Comparison of ENCODE assay signal across 9 mouse cellular contexts in genomic region chr8:70104506-70104905, GRCm38 (mm10). TPM values are rescaled to one million over a fixed set of nuclear protein-coding genes. Genes with fewer than 3 reads are reported as not detected.
DNase-seq lines count a peak whose midpoint lies in the region; ATAC-seq lines count a peak whose summit lies in the region.
"Had no signal": no experiment of that assay in that cellular context is flagged by ENCODE, and none has a peak within 500 bp of the region (broad histone marks: within the 10 kb centered on the region; RNA-seq: fewer than 3 reads in every experiment).

No protein-coding gene starts in this region.

- no peak overlapping the region for H3K4me3 ChIP-seq in forebrain, embryonic 13.5 days
- H3K4me3 ChIP-seq: limb, embryonic 12.5 days had no signal

- H3K27ac ChIP-seq in forebrain, embryonic 13.5 days: no peak overlapping the region
- H3K27ac ChIP-seq: limb, embryonic 12.5 days had no signal

- H3K9ac ChIP-seq in forebrain, embryonic 13.5 days: no peak overlapping the region
- H3K9ac ChIP-seq: limb, embryonic 12.5 days had no signal

- peaks cover 10% of the 10 kb centered on the region; the same call in 1 of the 2 replicates for H3K4me1 ChIP-seq in forebrain, embryonic 13.5 days
- H3K4me1 ChIP-seq: limb, embryonic 12.5 days had no signal

- WGBS in forebrain, embryonic 13.5 days: 20% methylated on average over 6 of the region's 6 CpGs

- peaks cover 93% of the 10 kb centered on the region for H3K36me3 ChIP-seq in forebrain, embryonic 13.5 days (ENCODE audit: poor library complexity, severe bottlenecking)
- H3K36me3 ChIP-seq: limb, embryonic 12.5 days had no signal

- peak; percentile 49; the same call in 1 of the 2 replicates for ATAC-seq in cerebellum, adult (ENCODE audit: insufficient number of reproducible peaks, low FRiP score, low TSS enrichment)
- peak; percentile 29; the same call in 1 of the 2 replicates for ATAC-seq in forebrain, embryonic 13.5 days

- no peak for DNase-seq in cerebellum, adult 9-11 months
- DNase-seq in right cerebral cortex, postnatal 10 days (ENCODE audit: low spot score in 2 of 2): peak; percentile 51 to 52
- DNase-seq in right cerebral cortex, postnatal 36 days (ENCODE audit: low spot score in 2 of 2): no peak
- peak; percentile 40 to 67 for DNase-seq in kidney, postnatal 25 days
- DNase-seq in naive thymus-derived CD4-positive, alpha-beta T cell, adult 2 months (ENCODE audit: low read depth): peak; percentile 76
- DNase-seq in frontal cortex, postnatal 25 days (ENCODE audit: low spot score in 2 of 2): no peak

- H3K4me2 ChIP-seq in forebrain, embryonic 13.5 days: no peak overlapping the region
- H3K4me2 ChIP-seq: limb, embryonic 12.5 days had no signal

- no peaks in the 10 kb centered on the region for H3K27me3 ChIP-seq in forebrain, embryonic 13.5 days

- no peaks in the 10 kb centered on the region for H3K9me3 ChIP-seq in forebrain, embryonic 13.5 days (replicated peaks)
- H3K9me3 ChIP-seq: limb, embryonic 12.5 days had no signal

RNA-seq across cellular contexts. Expression of gene Ncan, which starts 16.2 kb away (rescaled TPM):
- 100 and 102 TPM in 2 replicates for polyA plus RNA-seq in forebrain, embryonic 13.5 days (2015; fragmentation: Nextera tagmentation; extraction: Ambion mirVana)

RNA-seq across cellular contexts. Expression of gene Hapln4, which starts 21.2 kb away (rescaled TPM):
- polyA plus RNA-seq in forebrain, embryonic 13.5 days (2015; fragmentation: Nextera tagmentation; extraction: Ambion mirVana): 0.14 and 0.16 TPM in 2 replicates
- polyA plus RNA-seq: limb, embryonic 12.5 days had no signal

RNA-seq across cellular contexts. Expression of gene Nr2c2ap, which starts 26.6 kb away (rescaled TPM):
- polyA plus RNA-seq in forebrain, embryonic 13.5 days (2015; fragmentation: Nextera tagmentation; extraction: Ambion mirVana): 33.4 and 37.4 TPM in 2 replicates

RNA-seq across cellular contexts. Expression of gene Tm6sf2, which starts 31.8 kb away (rescaled TPM):
- 1.1 and 1.3 TPM in 2 replicates for polyA plus RNA-seq in forebrain, embryonic 13.5 days (2015; fragmentation: Nextera tagmentation; extraction: Ambion mirVana)

RNA-seq across cellular contexts. Expression of gene Rfxank, which starts 34.4 kb away (rescaled TPM):
- polyA plus RNA-seq in forebrain, embryonic 13.5 days (2015; fragmentation: Nextera tagmentation; extraction: Ambion mirVana): 12.2 and 14.2 TPM in 2 replicates

Comparison
In these comparisons a context has a peak if more than half of its experiments do, and no peak if none do; other contexts are left out.
1. DNase-seq: peak in right cerebral cortex, postnatal 10 days (2 of 2), kidney, postnatal 25 days (2 of 2) and naive thymus-derived CD4-positive, alpha-beta T cell, adult 2 months (single experiment); none in cerebellum, adult 9-11 months (single experiment), right cerebral cortex, postnatal 36 days (0 of 2) and frontal cortex, postnatal 25 days (0 of 2).